Mouse (Mus musculus): ENCODE measurements around the gene Hcn1. TPM values are rescaled to one million over a fixed set of nuclear protein-coding genes. Genes with fewer than 3 reads are reported as not detected.
A peak's percentile ranks its signal among the peaks of the same experiment; 100 is the strongest.

The Hcn1 gene
- under 1 TPM; 0.19 to 0.25 TPM for total RNA-seq (2021)
- long read RNA-seq, experiment 1 = 0 reads
- long read RNA-seq, experiment 2 = 0 reads

GRCm38 (mm10) chr13:117602181-117602580 is at the start of gene Hcn1:
Hcn1 (plus strand) TSS chr13:117602320.
- DNase-seq = peak; percentile 72

- DNase-seq = no peak
These were observed 34.9 kb upstream of the Hcn1 start for GRCm38 (mm10) chr13:117567251-117567650.

- no peak for DNase-seq
These were observed 30.4 kb upstream of the Hcn1 start for GRCm38 (mm10) chr13:117571747-117572146.

GRCm38 (mm10) chr13:117594494-117595182 is 7.5 kb upstream of the Hcn1 start:
- DNase-seq = no peak

- DNase-seq = no peak
These were observed 7.0 kb upstream of the Hcn1 start for GRCm38 (mm10) chr13:117595183-117595532.

GRCm38 (mm10) chr13:117601331-117601965 is 672 bp upstream of the Hcn1 start:
- no peak for DNase-seq

GRCm38 (mm10) chr13:117602617-117603358 is 668 bp downstream of the Hcn1 start:
- no peak for DNase-seq

- DNase-seq = no peak
These were observed 1.3 kb downstream of the Hcn1 start for GRCm38 (mm10) chr13:117603421-117603820.

GRCm38 (mm10) chr13:117604073-117604472 is 2.0 kb downstream of the Hcn1 start:
- no peak for DNase-seq

GRCm38 (mm10) chr13:117604971-117605750 is 3.0 kb downstream of the Hcn1 start:
- no peak for DNase-seq

GRCm38 (mm10) chr13:117611881-117612280 is 9.8 kb downstream of the Hcn1 start:
- DNase-seq = no peak

- DNase-seq = no peak
These were observed 17.4 kb downstream of the Hcn1 start for GRCm38 (mm10) chr13:117619544-117619943.

- no peak for DNase-seq
These were observed 55.4 kb downstream of the Hcn1 start for GRCm38 (mm10) chr13:117657501-117657900.

GRCm38 (mm10) chr13:117658414-117659175 is 56.5 kb downstream of the Hcn1 start:
- no peak for DNase-seq

GRCm38 (mm10) chr13:117659511-117659910 is 57.4 kb downstream of the Hcn1 start:
- no peak for DNase-seq

- no peak for DNase-seq
These were observed 60.5 kb downstream of the Hcn1 start for GRCm38 (mm10) chr13:117662661-117663060.

- DNase-seq = no peak
These were observed 67.2 kb downstream of the Hcn1 start for GRCm38 (mm10) chr13:117669303-117669702.

- DNase-seq = no peak
These were observed 69.7 kb downstream of the Hcn1 start for GRCm38 (mm10) chr13:117671851-117672250.

GRCm38 (mm10) chr13:117676418-117676817 is 74.3 kb downstream of the Hcn1 start:
- DNase-seq = no peak

GRCm38 (mm10) chr13:117687670-117688069 is 85.5 kb downstream of the Hcn1 start:
- no peak for DNase-seq

- no peak for DNase-seq
These were observed 92.7 kb downstream of the Hcn1 start for GRCm38 (mm10) chr13:117694729-117695332.

Measured in gastrocnemius, postnatal 10 days (tissue).